Mouse (Mus musculus) bone marrow, adult 2 months (tissue): ENCODE data around the gene Cog3.
"Not testable (repeated sequence)": the region's sequence is repeated elsewhere in the genome, so short reads cannot be mapped to it uniquely, and the experiment has no call there.

Experiments used
- CTCF ChIP-seq: fragments of 200-500 bp; IDR thresholded peaks from 2 replicates; pipeline ENCODE4 v1.5.1; 2011; ENCODE audit warnings: low read length, control low read depth; ENCODE audit not compliant: control insufficient read depth, insufficient read depth
- POLR2A ChIP-seq: fragments of 200-500 bp; IDR thresholded peaks from 2 replicates; pipeline ENCODE4 v1.6.1; 2011; ENCODE audit warnings: low read depth, mild to moderate bottlenecking, control low read depth, low read length, borderline replicate concordance; ENCODE audit not compliant: control insufficient read depth

- not testable (repeated sequence) for TF ChIP-seq CTCF, POLR2A
Measured at GRCm38 (mm10) chr14:75772407-75772806, 18.1 kb upstream of the Cog3 start.
